Mouse (Mus musculus) Patski (cell line): ENCODE measurements at regions not wholly inside any gene's neighbourhood (a gene's known extent, or its start where the extent isn't known, plus 50 kb on each side); places are given as distances from the start of the nearest gene placed in this dataset.

Experiments used
- ATAC-seq: fragments of 100-300 bp; one replicate; pipeline ENCODE4 v1.8.0; 2021
- CTCF ChIA-PET: fragments of 350-600 bp; sonication (Branson Sonifier 250); formaldehyde crosslinking; loops from one replicate; lab custom pipeline; 2022; ENCODE audit warnings: inconsistent platforms; lab: Charles Lee
- POLR2A ChIA-PET: fragments of 350-600 bp; sonication (Branson Sonifier 250); formaldehyde crosslinking; loops from one replicate; lab custom pipeline; 2022; ENCODE audit warnings: antibody characterized with exemption, inconsistent platforms; lab: Charles Lee
- DNase-seq: peaks from one replicate; pipeline ENCODE4 v3.0.0-alpha.2; 2011; ENCODE audit warnings: low read depth, low spot score
- H3K27me3 ChIP-seq: fragments of 371-371 bp; one replicate; pipeline ENCODE4 v1.5.1; 2021
- CTCF ChIP-seq: fragments of 100-300 bp; IDR thresholded peaks from one replicate; pipeline ENCODE4 v1.5.1; 2021
- in situ Hi-C: fragments of 300-500 bp; cut with MboI; formaldehyde crosslinking; loops from 3 replicates; pipeline ENCODE4 v1.11.1; 2018; ENCODE audit warnings: low pct_unique_long_range_greater_than_20kb, mixed read lengths

GRCm38 (mm10) chr14:25173873-25174272 is 285.1 kb upstream of the Zmiz1 start:
- H3K27me3 ChIP-seq = no peaks in the 10 kb centered on the region
- ATAC-seq (no peak), DNase-seq (no peak)
- in situ Hi-C loops = no loop called here
- no peak for TF ChIP-seq CTCF
- ChIA-PET CTCF (interaction anchor here (3.2 kb wide), 1 partner anchor 10 kb away, joined by 13 read pairs; no protein-coding TSS in a partner anchor), POLR2A (interaction anchor here (0.8 kb wide), 1 partner anchor 11 kb away, joined by 3 read pairs; no protein-coding TSS in a partner anchor)

GRCm38 (mm10) chr14:25174402-25174801 is 284.6 kb upstream of the Zmiz1 start:
- ATAC-seq (no peak), DNase-seq (no peak)
- H3K27me3 ChIP-seq = no peaks in the 10 kb centered on the region
- CTCF ChIA-PET = interaction anchor here (3.2 kb wide), 1 partner anchor 10 kb away, joined by 13 read pairs; no protein-coding TSS in a partner anchor
- TF ChIP-seq CTCF = no peak
- POLR2A ChIA-PET = interaction anchor here (0.8 kb wide), 1 partner anchor 10 kb away, joined by 3 read pairs; no protein-coding TSS in a partner anchor
- in situ Hi-C loops = no loop called here

GRCm38 (mm10) chr14:25176206-25176605 is 282.8 kb upstream of the Zmiz1 start:
- POLR2A ChIA-PET = no interaction called here
- TF ChIP-seq CTCF = no peak
- H3K27me3 ChIP-seq = no peaks in the 10 kb centered on the region
- CTCF ChIA-PET = interaction anchor here (1.2 kb wide), 1 partner anchor 9 kb away, joined by 3 read pairs; no protein-coding TSS in a partner anchor
- no peak for DNase-seq
- no peak for ATAC-seq
- in situ Hi-C loops = no loop called here

DNA sequence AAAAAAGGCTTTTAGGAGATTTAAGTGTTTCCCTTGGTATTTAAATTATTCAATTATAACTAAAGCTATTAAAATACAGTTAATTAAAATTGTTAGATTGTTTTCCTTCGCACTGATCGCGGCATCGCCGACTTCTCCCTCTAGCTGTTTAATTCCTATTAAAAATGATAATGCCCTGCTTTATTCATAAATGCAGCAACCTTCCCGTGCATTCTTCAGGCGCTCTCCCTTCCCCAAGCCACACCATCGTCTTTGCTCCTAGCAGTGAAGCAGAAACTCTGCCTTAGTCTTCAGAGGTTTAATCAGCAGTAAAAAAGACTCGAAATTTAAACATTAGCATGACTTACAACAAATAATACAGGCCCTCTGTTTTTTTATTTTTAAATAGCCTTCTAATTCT is 278.9 kb upstream of the Zmiz1 start:
- no peak for ATAC-seq
- TF ChIP-seq CTCF = no peak
- DNase-seq = no peak
- ChIA-PET POLR2A (no interaction called here), CTCF (no interaction called here)
- in situ Hi-C loops = no loop called here
- no peaks in the 10 kb centered on the region for H3K27me3 ChIP-seq

DNA sequence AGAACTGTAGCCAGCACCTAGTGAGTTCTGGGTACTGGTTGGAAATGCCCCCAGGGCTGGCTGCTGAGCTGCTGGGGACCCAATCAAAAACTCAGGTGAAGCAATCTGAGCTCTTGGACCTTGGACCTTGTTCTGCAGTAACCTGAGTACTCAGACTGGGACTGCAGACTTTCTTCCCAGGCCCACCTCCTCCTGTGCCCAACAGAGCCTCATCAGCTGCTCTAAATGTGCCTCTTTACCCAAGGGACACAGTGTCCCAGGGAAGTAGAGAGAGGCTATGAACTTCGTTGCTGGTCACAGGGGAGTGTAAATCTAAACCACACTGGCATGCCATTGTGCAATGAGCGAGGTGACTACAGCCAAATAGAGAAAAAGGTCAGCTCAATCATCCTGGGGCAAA is 277.6 kb upstream of the Zmiz1 start:
- no peak for TF ChIP-seq CTCF
- in situ Hi-C loops = no loop called here
- no peak for ATAC-seq
- ChIA-PET CTCF (interaction anchor here (1.0 kb wide), 1 partner anchor 11 kb away, joined by 3 read pairs; no protein-coding TSS in a partner anchor), POLR2A (interaction anchor here (0.6 kb wide), 1 partner anchor 19 kb away, joined by 3 read pairs; no protein-coding TSS in a partner anchor)
- no peak for DNase-seq
- no peaks in the 10 kb centered on the region for H3K27me3 ChIP-seq

DNA sequence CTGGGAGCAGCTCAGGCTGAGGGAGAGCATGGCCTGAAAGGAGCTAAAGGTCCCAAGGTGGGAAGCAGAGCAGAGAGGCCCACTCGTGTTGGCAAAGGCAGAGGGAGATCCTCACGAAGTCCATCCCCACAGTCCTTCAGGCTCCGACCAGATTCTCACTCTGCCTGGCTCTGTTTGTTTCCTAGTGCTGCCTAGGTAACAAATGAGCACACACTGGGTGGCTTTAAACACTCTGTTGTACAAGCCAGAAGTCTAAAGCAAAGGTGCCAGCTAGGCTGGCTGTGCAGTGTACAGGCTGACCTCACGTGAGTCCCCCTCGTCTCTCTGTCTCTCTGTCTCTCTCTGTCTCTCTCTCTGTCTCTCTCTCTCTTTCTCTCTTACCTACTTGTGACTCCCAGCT is 274.9 kb upstream of the Zmiz1 start:
- H3K27me3 ChIP-seq = no peaks in the 10 kb centered on the region
- ATAC-seq (peak; percentile 49), DNase-seq (no peak)
- in situ Hi-C loops = no loop called here
- POLR2A ChIA-PET = interaction anchor here (0.9 kb wide), 1 partner anchor 279 kb away, joined by 5 read pairs; no protein-coding TSS in a partner anchor
- CTCF ChIA-PET = interaction anchor here (3.5 kb wide), 1 partner anchor 10 kb away, joined by 13 read pairs; no protein-coding TSS in a partner anchor
- TF ChIP-seq CTCF = no peak

DNA sequence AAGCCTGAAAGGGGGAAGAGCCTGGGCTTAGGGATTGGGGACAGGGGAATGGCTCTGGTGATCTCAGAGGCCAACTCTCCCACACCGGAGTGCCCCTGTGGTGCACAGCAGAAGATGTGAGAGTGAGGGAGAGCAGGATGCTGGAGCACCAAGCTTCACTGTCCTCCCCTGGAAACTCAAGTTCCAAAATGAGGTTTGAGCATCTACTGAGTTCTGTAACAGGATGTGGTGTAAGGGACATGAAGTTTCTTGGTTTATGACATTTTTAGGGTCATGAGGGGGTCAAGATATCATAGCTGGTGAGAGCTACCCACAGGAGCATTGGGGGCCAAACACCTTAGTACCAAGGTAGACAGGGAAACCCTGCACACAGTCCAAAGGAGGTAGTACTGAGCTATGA is 274.1 kb upstream of the Zmiz1 start:
- in situ Hi-C loops = loop anchor here (5.0 kb wide), 1 partner anchor 267 kb away; no protein-coding TSS in a partner anchor
- POLR2A ChIA-PET = interaction anchor here (0.6 to 1.3 kb wide), 5 partner anchors 11 to 278 kb away, joined by 3 to 6 read pairs (median 4); no protein-coding TSS in a partner anchor

GRCm38 (mm10) chr14:25185556-25185958 is 273.4 kb upstream of the Zmiz1 start:
- in situ Hi-C loops = loop anchor here (5.0 kb wide), 1 partner anchor 267 kb away; no protein-coding TSS in a partner anchor
- ChIA-PET CTCF (interaction anchor here (1.2 to 3.5 kb wide), 5 partner anchors 9 to 379 kb away, joined by 3 to 13 read pairs (median 4); no protein-coding TSS in a partner anchor), POLR2A (interaction anchor here (0.6 to 1.3 kb wide), 4 partner anchors 10 to 347 kb away, joined by 3 to 8 read pairs (median 6); no protein-coding TSS in a partner anchor)
- ATAC-seq (no peak), DNase-seq (no peak)
- TF ChIP-seq CTCF = no peak
- H3K27me3 ChIP-seq = no peaks in the 10 kb centered on the region

More for the DNA sequence above, 274.1 kb upstream of the Zmiz1 start:
- CTCF ChIA-PET = interaction anchor here (1.2 to 3.5 kb wide), 5 partner anchors 8 to 379 kb away, joined by 3 to 13 read pairs (median 4); no protein-coding TSS in a partner anchor
- DNase-seq = no peak
- H3K27me3 ChIP-seq = no peaks in the 10 kb centered on the region
- no peak for TF ChIP-seq CTCF
- ATAC-seq = no peak

DNA sequence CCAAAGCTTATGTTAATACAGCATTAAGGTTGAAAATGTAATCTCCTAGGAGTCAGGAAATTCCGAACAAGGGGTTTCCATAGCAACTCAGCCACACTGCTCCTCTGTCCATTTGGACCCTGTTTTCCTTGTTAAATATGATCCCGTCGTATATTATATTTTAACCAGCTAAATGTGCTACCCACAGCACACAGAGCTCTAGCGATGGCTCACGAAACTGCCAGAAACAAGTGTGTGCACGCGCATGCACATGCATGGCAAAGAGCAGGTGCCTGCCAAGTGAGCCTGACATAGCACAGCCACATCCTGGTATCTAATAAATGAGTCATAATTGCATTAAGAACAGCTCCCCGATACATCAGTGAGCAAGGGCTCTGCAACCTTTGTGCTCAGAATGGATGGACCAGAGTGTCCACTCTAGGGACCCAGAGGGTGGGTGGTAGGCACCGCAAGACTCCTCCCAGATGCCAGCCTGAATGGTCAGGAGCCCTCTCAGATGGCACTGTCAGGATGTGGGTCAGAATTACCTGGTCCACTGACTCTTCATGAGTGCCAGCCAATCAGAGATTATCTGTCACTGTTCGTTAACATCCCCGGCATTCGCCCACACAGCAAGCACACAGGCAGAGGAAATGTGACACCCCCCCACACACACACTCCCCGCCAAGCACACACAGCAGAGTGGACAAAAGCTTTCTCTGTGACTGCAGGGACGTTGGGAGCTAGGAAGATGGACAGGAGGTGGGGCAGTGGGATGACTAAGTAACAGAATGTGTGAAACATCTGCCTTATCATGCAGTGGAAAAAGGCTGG is 272.8 kb upstream of the Zmiz1 start:
- in situ Hi-C loops = loop anchor here (5.0 kb wide), 1 partner anchor 266 kb away; no protein-coding TSS in a partner anchor
- ATAC-seq (peak; percentile 37), DNase-seq (no peak)
- no peaks in the 10 kb centered on the region for H3K27me3 ChIP-seq
- TF ChIP-seq CTCF = no peak
- POLR2A ChIA-PET = interaction anchor here (0.7 kb wide), 2 partner anchors 9 to 346 kb away, joined by 7 to 8 read pairs; no protein-coding TSS in a partner anchor
- CTCF ChIA-PET = interaction anchor here (0.9 to 2.2 kb wide), 4 partner anchors 8 to 380 kb away, joined by 3 to 13 read pairs (median 4); no protein-coding TSS in a partner anchor

DNA sequence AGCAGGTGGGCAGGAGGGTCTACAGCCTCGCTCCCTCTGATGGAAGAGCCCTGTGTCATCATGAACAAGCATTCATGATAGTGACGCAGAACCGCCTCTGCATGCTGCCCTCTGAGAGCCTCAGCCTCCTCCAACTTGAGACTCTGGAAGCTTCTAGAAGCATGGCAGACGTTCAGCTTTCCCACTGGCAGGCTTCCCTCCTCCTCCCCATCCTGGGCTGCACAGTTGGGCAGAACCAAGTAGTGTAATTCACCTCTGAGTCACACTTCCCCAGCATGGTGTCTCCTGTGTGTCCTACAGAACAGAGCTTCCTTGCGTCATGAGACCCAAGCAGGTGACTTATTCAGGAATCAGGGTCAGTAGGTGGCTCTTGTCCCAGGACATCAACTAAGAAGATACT is 271.3 kb upstream of the Zmiz1 start:
- ChIA-PET POLR2A (interaction anchor here (0.6 to 0.8 kb wide), 2 partner anchors 21 to 208 kb away, joined by 3 to 5 read pairs; no protein-coding TSS in a partner anchor), CTCF (no interaction called here)
- ATAC-seq (no peak), DNase-seq (no peak)
- no peak for TF ChIP-seq CTCF
- in situ Hi-C loops = loop anchor here (5.0 kb wide), 1 partner anchor 265 kb away; no protein-coding TSS in a partner anchor
- H3K27me3 ChIP-seq = no peaks in the 10 kb centered on the region
